Mouse (Mus musculus): ENCODE results near the gene Krt2. TPM values are rescaled to one million over a fixed set of nuclear protein-coding genes. Genes with fewer than 3 reads are reported as not detected.

Gene Krt2
- polyA plus RNA-seq, 1 experiment from 2014 or later, result not detected

DNA sequence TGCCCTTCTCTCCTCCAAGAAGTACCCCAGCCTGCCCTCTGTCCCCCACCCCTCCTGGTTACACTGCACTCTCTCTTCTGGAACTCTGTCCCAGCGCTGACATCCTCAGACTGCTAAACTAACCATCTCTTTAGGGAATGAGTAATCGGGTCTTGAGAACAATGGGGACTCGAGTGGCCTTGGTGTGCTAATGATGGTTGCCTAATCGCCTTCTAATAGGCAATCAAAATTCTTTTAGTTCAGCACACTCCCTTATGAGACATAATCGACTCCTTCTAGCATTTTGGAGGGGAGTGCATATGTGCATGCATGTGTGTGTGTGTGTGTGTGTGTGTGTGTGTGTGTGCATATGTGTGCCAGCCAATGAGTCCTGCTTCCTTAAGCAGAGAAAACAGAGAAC is 34.6 kb upstream of the Krt2 start:
- Histone ChIP-seq H3K27me3 (ENCODE audit: control insufficient read depth, insufficient read depth, low read length) (no peaks in the 10 kb centered on the region), H3K27ac (ENCODE audit: low read depth, low read length) (no peak overlapping the region), H3K9me3 (ENCODE audit: control insufficient read depth, low read length) (no peaks in the 10 kb centered on the region), H3K4me1 (replicated peaks; ENCODE audit: control insufficient read depth, insufficient read depth, low read length) (no peaks in the 10 kb centered on the region), H3K4me2 (replicated peaks; ENCODE audit: low read depth, low read length) (no peak overlapping the region), H3K9ac (ENCODE audit: low read depth, low read length) (no peak overlapping the region), H3K36me3 (ENCODE audit: control insufficient read depth, insufficient read depth, low read length) (no peaks in the 10 kb centered on the region), H3K4me3 (ENCODE audit: low read depth, low read length) (no peak overlapping the region)
- no peak for DNase-seq (ENCODE audit: low spot score)
- WGBS, result 44% methylated on average over 5 of the region's 5 CpGs
- no peak for ATAC-seq (ENCODE audit: low FRiP score)

DNA sequence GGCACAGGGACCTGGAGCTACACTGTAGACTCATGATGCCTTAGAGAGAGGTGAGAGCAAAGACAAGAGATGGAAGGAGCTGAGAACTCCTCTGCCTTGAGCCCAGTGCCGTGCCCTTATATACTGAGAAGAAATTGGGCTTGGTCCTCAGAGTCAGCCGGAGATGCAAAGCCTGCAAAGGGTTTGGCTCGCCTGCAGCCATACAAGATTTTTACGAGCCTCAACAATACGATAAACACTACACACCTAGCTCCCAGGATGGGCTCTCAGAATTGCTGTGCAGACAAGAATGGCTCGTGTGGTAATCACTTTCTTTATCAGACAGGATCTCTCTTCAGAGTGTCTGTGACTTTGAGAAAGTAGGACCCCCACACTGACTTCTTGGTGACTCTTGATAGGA is 32.7 kb upstream of the Krt2 start, which contains the start of gene Krt1:
TSS of gene Krt1 (minus strand) at position 101 of the 400 bp plus-strand sequence.
- Histone ChIP-seq H3K27ac (ENCODE audit: low read depth, low read length) (no peak within 1 kb of the TSS), H3K27me3 (ENCODE audit: control insufficient read depth, insufficient read depth, low read length) (no peaks in the 10 kb centered on the region), H3K36me3 (ENCODE audit: control insufficient read depth, insufficient read depth, low read length) (no peaks in the 10 kb centered on the region), H3K4me2 (replicated peaks; ENCODE audit: low read depth, low read length) (no peak within 1 kb of the TSS), H3K9ac (ENCODE audit: low read depth, low read length) (no peak within 1 kb of the TSS), H3K9me3 (ENCODE audit: control insufficient read depth, low read length) (no peaks in the 10 kb centered on the region), H3K4me1 (replicated peaks; ENCODE audit: control insufficient read depth, insufficient read depth, low read length) (peaks cover 2% of the 10 kb centered on the region; the same call in 1 of the 2 replicates), H3K4me3 (ENCODE audit: low read depth, low read length) (no peak within 1 kb of the TSS)
- no peak for ATAC-seq (ENCODE audit: low FRiP score)
- no peak for DNase-seq (ENCODE audit: low spot score)
- 86% methylated on average over 6 of the region's 6 CpGs for WGBS

DNA sequence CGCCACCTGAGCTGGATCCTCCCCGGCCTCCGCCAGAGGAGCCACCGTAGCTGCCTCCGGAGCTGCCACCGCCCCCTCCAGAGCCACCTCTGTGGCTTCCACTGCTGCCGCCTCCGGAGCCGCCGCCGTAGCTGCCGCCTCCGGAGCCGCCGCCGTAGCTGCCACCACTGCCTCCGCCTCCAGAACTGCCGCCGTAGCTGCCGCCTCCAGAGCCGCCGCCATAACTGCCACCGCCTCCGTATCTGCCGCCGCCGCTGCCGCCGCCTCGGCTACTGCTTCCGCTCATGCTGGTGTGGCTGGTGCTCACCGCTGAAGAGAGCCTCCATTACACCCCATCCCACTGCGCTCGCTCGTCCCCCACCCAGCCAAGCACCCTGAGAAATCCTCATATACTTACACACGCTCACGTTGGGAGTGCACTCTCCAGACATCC is 28.0 kb upstream of the Krt2 start:
- Histone ChIP-seq H3K9ac (ENCODE audit: low read depth, low read length) (peak overlapping the region; percentile 85), H3K27me3 (ENCODE audit: control insufficient read depth, insufficient read depth, low read length) (no peaks in the 10 kb centered on the region), H3K36me3 (ENCODE audit: control insufficient read depth, insufficient read depth, low read length) (no peaks in the 10 kb centered on the region), H3K27ac (ENCODE audit: low read depth, low read length) (no peak overlapping the region), H3K4me1 (replicated peaks; ENCODE audit: control insufficient read depth, insufficient read depth, low read length) (peaks cover 2% of the 10 kb centered on the region; the same call in 1 of the 2 replicates), H3K4me2 (replicated peaks; ENCODE audit: low read depth, low read length) (peak overlapping the region; percentile 67), H3K4me3 (ENCODE audit: low read depth, low read length) (peak overlapping the region; percentile 47), H3K9me3 (ENCODE audit: control insufficient read depth, low read length) (no peaks in the 10 kb centered on the region)
- DNase-seq (ENCODE audit: low spot score), result peak; percentile 64
- ATAC-seq (ENCODE audit: low FRiP score), result peak; percentile 72; the same call in 1 of the 2 replicates
- under 1% methylated on average over 35 of the region's 37 CpGs for WGBS

DNA sequence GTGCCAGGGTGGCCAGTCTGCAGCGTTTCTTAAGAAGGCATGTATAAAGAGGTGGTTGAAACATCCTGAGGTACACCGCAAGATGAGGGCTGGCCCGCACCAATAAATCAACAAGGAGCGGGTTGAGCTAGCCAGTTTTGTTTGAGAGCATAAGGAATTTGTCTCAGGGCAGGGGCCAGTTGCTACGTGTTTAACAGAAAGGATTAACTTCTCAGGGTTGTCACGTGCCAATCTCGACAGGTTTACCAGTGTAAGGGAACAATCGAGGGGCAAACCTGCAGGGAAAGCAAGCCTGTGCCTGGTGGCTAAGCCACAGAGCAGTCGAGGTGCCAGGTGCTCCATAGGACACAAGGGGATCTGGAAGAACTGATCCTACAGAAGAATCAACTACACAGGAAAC is 25.2 kb upstream of the Krt2 start:
- H3K4me2 ChIP-seq (replicated peaks; ENCODE audit: low read depth, low read length), result no peak overlapping the region
- no peak overlapping the region for H3K4me3 ChIP-seq (ENCODE audit: low read depth, low read length)
- ATAC-seq (ENCODE audit: low FRiP score) (no peak), DNase-seq (ENCODE audit: low spot score) (no peak)
- 70% methylated on average over 9 of the region's 9 CpGs for WGBS
- no peak overlapping the region for H3K9ac ChIP-seq (ENCODE audit: low read depth, low read length)
- no peaks in the 10 kb centered on the region for H3K36me3 ChIP-seq (ENCODE audit: control insufficient read depth, insufficient read depth, low read length)
- peaks cover 2% of the 10 kb centered on the region; the same call in 1 of the 2 replicates for H3K4me1 ChIP-seq (replicated peaks; ENCODE audit: control insufficient read depth, insufficient read depth, low read length)
- no peaks in the 10 kb centered on the region for H3K27me3 ChIP-seq (ENCODE audit: control insufficient read depth, insufficient read depth, low read length)
- H3K27ac ChIP-seq (ENCODE audit: low read depth, low read length), result no peak overlapping the region
- H3K9me3 ChIP-seq (ENCODE audit: control insufficient read depth, low read length), result no peaks in the 10 kb centered on the region

DNA sequence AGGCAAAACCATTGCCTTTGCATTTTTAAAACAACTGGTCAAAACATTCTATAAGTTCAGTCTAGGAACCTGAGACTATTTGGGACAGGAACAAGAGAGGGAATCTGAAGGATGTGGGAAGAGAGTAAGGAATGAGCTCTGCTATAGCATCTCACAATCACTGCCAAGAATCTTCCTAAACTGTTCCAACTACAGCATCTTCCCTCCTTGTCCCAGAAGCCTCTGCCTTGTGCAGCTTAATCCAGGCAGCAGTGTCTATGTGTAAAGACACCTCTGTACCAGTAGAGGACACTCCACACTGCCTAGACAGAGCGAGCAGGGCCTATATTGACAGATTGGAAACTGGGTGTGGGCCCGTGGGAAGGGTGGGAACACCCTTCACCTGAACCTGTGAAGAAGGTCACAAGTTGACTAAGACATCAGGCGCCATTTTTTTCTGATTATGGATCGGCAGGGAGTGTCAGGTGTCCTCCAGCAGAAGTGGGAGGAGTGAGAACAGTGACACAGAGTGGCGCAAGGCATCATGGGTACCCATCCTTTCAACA is 16.9 kb upstream of the Krt2 start:
- no peak overlapping the region for H3K27ac ChIP-seq (ENCODE audit: low read depth, low read length)
- no peak overlapping the region for H3K4me3 ChIP-seq (ENCODE audit: low read depth, low read length)
- WGBS, result 70% methylated on average over 5 of the region's 5 CpGs
- no peak for ATAC-seq (ENCODE audit: low FRiP score)
- no peak overlapping the region for H3K9ac ChIP-seq (ENCODE audit: low read depth, low read length)
- no peak overlapping the region for H3K4me2 ChIP-seq (replicated peaks; ENCODE audit: low read depth, low read length)
- no peaks in the 10 kb centered on the region for H3K4me1 ChIP-seq (replicated peaks; ENCODE audit: control insufficient read depth, insufficient read depth, low read length)
- no peaks in the 10 kb centered on the region for H3K36me3 ChIP-seq (ENCODE audit: control insufficient read depth, insufficient read depth, low read length)
- no peaks in the 10 kb centered on the region for H3K27me3 ChIP-seq (ENCODE audit: control insufficient read depth, insufficient read depth, low read length)
- DNase-seq (ENCODE audit: low spot score), result no peak
- no peaks in the 10 kb centered on the region for H3K9me3 ChIP-seq (ENCODE audit: control insufficient read depth, low read length)

DNA sequence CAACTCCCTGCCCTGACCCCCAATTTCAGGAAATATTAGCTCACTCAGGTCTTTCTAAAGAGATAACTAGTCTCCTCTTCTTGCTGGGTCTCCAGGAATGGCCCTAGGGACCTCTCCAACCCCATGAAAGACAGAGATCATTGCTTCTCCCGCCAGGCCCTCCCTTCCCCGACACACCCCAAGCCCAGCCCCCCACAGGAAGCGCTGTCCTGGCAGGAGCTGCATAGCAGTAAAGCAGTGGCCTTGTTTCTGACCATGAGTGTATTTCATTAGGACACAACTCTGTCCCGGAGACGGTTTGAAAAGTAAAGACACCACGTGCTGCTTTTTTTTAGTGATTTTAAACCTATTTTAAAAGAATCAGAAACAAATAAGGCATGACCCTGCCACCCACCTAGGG is 15.2 kb upstream of the Krt2 start:
- Histone ChIP-seq H3K36me3 (ENCODE audit: control insufficient read depth, insufficient read depth, low read length) (no peaks in the 10 kb centered on the region), H3K4me1 (replicated peaks; ENCODE audit: control insufficient read depth, insufficient read depth, low read length) (no peaks in the 10 kb centered on the region), H3K4me3 (ENCODE audit: low read depth, low read length) (no peak overlapping the region), H3K9ac (ENCODE audit: low read depth, low read length) (no peak overlapping the region), H3K9me3 (ENCODE audit: control insufficient read depth, low read length) (no peaks in the 10 kb centered on the region), H3K4me2 (replicated peaks; ENCODE audit: low read depth, low read length) (no peak overlapping the region), H3K27ac (ENCODE audit: low read depth, low read length) (no peak overlapping the region), H3K27me3 (ENCODE audit: control insufficient read depth, insufficient read depth, low read length) (no peaks in the 10 kb centered on the region)
- no peak for ATAC-seq (ENCODE audit: low FRiP score)
- 47% methylated on average over 6 of the region's 6 CpGs for WGBS
- DNase-seq (ENCODE audit: low spot score), result no peak

DNA sequence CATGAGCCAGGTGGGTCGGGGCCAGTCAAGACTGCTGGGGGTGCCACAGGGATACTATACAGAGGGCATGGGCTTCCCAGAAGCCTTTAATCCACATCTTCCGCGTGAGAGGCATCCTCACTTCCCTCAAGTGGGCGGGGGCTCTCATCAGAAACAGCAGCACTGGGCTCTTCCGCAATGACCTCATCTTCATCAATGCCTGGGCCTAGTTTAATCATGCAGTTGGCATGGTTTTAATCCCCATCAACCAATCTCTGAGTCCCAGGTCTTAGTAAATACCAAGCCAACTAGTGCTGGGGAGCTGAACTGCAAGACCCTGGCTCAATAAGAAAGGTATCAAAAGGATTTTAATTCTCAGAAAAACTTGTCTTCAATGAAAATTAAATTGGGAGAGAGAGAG is 11.5 kb upstream of the Krt2 start:
- H3K36me3 ChIP-seq (ENCODE audit: control insufficient read depth, insufficient read depth, low read length), result no peaks in the 10 kb centered on the region
- H3K27ac ChIP-seq (ENCODE audit: low read depth, low read length), result no peak overlapping the region
- no peak overlapping the region for H3K4me3 ChIP-seq (ENCODE audit: low read depth, low read length)
- H3K4me1 ChIP-seq (replicated peaks; ENCODE audit: control insufficient read depth, insufficient read depth, low read length), result no peaks in the 10 kb centered on the region
- no peaks in the 10 kb centered on the region for H3K9me3 ChIP-seq (ENCODE audit: control insufficient read depth, low read length)
- WGBS, result 85% methylated on average over 5 of the region's 5 CpGs
- H3K27me3 ChIP-seq (ENCODE audit: control insufficient read depth, insufficient read depth, low read length), result no peaks in the 10 kb centered on the region
- H3K9ac ChIP-seq (ENCODE audit: low read depth, low read length), result no peak overlapping the region
- no peak for DNase-seq (ENCODE audit: low spot score)
- ATAC-seq (ENCODE audit: low FRiP score), result no peak
- H3K4me2 ChIP-seq (replicated peaks; ENCODE audit: low read depth, low read length), result no peak overlapping the region

DNA sequence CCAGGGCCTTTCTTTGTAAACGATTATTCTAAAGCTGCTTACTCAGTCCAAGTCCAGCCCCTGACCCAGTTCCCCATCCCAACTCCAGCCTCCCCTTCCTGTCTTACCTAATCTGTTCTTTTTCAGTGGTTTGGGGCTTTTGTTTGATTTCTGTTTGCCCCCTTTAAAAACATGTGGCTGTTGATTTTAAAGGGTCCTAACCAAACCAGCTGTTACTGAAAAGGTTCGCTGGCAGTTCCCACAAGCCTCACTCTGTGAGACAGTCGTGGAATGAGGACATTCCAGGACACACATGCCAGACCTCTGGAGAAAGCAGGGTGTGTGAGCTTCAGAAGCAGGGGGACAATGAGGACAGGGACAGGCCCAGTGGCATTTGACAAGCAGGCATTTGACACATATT is 3.8 kb upstream of the Krt2 start:
- no peak for ATAC-seq (ENCODE audit: low FRiP score)
- WGBS, result 38% methylated on average over 3 of the region's 3 CpGs

DNA sequence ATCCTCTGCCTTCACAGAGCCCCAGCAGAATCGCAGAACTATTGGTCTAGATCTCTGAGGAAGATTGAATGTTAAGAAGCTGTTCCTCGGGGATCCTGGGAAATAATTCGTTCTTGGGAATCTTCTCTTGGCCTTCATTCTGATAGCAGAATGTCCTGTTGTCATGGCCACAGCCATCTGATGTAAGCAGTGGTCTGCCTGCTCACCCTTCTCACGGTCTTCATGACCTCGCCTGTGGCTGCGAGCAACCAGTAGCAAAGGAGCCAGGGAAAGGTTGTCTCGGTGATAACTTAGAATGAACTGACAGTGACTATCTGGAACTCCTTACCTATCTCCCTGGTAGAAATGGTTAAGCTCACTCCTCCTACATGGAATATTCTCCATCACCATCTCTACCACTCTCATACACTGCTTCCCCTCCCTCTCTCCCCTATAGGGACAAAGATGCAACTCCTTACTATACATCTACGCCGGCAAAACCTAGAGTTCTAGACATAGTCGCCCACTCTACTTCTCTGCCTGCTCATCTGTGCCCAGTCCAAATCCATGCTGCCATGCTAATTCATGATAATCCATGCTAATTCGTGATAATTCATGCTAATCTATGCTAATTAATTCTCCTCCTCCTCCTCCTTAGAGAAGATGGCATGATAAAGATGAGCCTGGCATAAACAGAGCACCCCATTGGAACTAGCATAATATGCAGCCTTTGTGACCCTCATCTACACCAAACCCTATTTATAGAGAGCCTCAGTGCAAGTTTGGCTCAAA is 14.7 kb downstream of the Krt2 start:
- no peaks in the 10 kb centered on the region for H3K36me3 ChIP-seq (ENCODE audit: control insufficient read depth, insufficient read depth, low read length)
- 78% methylated on average over 11 of the region's 11 CpGs for WGBS
- H3K4me2 ChIP-seq (replicated peaks; ENCODE audit: low read depth, low read length), result no peak overlapping the region
- H3K9ac ChIP-seq (ENCODE audit: low read depth, low read length), result no peak overlapping the region
- DNase-seq (ENCODE audit: low spot score) (no peak), ATAC-seq (ENCODE audit: low FRiP score) (peak; percentile 47; the same call in 1 of the 2 replicates)
- no peaks in the 10 kb centered on the region for H3K4me1 ChIP-seq (replicated peaks; ENCODE audit: control insufficient read depth, insufficient read depth, low read length)
- no peaks in the 10 kb centered on the region for H3K9me3 ChIP-seq (ENCODE audit: control insufficient read depth, low read length)
- no peak overlapping the region for H3K27ac ChIP-seq (ENCODE audit: low read depth, low read length)
- H3K4me3 ChIP-seq (ENCODE audit: low read depth, low read length), result no peak overlapping the region
- H3K27me3 ChIP-seq (ENCODE audit: control insufficient read depth, insufficient read depth, low read length), result no peaks in the 10 kb centered on the region

More for the DNA sequence above, 3.8 kb upstream of the Krt2 start:
- Histone ChIP-seq H3K4me3 (ENCODE audit: low read depth, low read length) (no peak overlapping the region), H3K9ac (ENCODE audit: low read depth, low read length) (no peak overlapping the region), H3K4me1 (replicated peaks; ENCODE audit: control insufficient read depth, insufficient read depth, low read length) (no peaks in the 10 kb centered on the region), H3K27ac (ENCODE audit: low read depth, low read length) (no peak overlapping the region), H3K4me2 (replicated peaks; ENCODE audit: low read depth, low read length) (no peak overlapping the region), H3K27me3 (ENCODE audit: control insufficient read depth, insufficient read depth, low read length) (no peaks in the 10 kb centered on the region), H3K36me3 (ENCODE audit: control insufficient read depth, insufficient read depth, low read length) (no peaks in the 10 kb centered on the region), H3K9me3 (ENCODE audit: control insufficient read depth, low read length) (no peaks in the 10 kb centered on the region)
- DNase-seq (ENCODE audit: low spot score), result no peak
